Mouse (Mus musculus): ENCODE measurements at regions not wholly inside any gene's neighbourhood (a gene's known extent, or its start where the extent isn't known, plus 50 kb on each side); places are given as distances from the start of the nearest gene placed in this dataset.

DNA sequence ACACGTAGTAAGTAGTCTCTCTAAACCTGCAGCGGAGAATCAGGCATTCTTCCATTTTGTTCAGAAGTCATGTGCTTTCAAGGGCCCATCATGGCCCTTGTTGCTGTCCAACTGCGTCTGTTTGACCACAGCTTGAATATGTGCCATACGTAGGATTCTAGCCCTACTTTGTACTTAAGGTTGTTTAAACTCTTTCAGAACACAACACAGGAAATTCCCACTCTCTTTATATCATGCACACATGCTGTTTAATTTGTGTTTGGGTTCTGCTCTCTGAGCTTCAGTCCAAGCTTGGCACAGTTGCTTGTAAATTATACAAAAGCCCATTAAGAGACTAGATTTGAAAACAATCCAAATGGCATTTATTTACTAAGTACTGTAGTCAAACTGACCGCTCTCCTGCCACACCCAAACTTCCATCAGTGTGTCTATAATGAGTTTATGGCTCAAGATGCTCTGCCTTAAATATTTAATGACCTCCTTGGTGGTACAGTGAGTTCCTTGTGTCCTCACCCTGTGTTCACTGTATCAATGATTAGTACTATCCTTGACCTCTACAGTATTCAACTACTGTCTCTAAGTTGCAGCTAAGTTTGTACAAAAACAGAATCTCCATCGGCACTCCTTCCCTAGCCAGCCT is 76.4 kb upstream of the 4933415F23Rik start:
- Histone ChIP-seq H3K4me1 (replicated peaks; ENCODE audit: insufficient read depth, low read length) (no peaks in the 10 kb centered on the region), H3K4me2 (ENCODE audit: low read length) (no peak overlapping the region), H3K9me3 (replicated peaks; ENCODE audit: low read length) (no peaks in the 10 kb centered on the region), H3K4me3 (replicated peaks; ENCODE audit: low read depth, low read length) (no peak overlapping the region), H3K27me3 (ENCODE audit: insufficient read depth, low read length) (no peaks in the 10 kb centered on the region), H3K27ac (no peak overlapping the region), H3K36me3 (ENCODE audit: insufficient read depth, low read length) (no peaks in the 10 kb centered on the region), H3K9ac (ENCODE audit: low read depth, low read length) (no peak overlapping the region)
- no peak for TF ChIP-seq CTCF (IDR thresholded peaks at IDR 0.05; ENCODE audit: low read depth)
- ATAC-seq (replicated peaks; ENCODE audit: low FRiP score, low read depth) (no peak), DNase-seq (ENCODE audit: low spot score) (no peak)
- 85% methylated on average over 6 of the region's 6 CpGs for WGBS

DNA sequence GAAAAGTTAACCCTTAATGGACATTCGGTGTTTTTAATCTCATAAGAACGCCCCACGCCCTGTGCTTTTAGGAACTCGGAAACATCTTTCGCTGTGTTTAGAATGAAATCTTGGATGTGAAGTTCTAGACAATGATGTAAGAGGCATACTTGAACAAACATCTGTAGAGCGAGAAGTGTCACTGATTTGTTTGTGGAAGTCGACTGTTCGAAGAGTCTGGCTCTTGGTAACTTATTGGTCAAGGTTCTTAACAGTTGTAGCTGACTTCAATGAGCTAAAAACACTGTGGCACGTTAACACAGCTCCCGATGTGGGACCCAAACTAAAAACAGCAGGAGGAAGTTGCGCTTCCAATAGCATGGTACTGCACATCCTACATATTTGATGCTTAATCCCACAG is 72.0 kb upstream of the 4933415F23Rik start:
- no peak overlapping the region for H3K9ac ChIP-seq (ENCODE audit: low read depth, low read length)
- no peak for ATAC-seq (replicated peaks; ENCODE audit: low FRiP score, low read depth)

DNA sequence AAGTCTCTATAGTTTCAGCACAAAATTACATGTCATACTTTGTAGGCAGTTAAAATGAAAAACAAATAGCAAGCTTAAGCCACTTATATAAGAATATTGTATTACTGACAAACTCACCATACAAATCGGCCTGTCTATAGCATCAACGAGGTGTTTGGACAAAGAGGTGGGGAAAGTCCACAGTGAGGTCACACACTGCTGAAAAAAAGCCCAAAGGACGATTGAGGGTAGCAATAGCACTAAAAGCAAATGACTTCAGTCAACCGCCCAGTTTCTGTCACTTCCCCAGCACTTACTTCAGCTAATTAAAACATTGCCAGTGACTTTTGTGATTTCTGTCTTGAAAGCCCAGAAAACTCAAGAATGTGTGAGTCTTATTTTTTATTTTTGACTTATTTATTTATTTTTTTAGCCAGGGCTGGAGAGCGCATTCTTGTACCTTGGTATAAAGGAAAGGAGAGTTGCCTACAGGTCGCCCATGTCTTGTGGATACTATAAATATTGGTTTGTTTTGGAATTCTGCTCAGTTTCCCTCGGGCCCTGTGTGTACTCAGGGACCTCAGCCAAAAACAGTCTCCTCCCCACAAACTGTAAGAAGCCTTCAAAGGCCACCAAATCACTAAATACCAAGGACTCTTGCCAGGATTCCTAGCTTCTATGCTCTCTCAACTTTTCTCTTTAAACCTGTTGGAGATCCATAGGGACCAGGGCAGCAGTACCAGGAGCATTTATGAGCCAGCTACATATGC is 71.2 kb upstream of the 4933415F23Rik start:
- Histone ChIP-seq H3K27ac (no peak overlapping the region), H3K27me3 (ENCODE audit: insufficient read depth, low read length) (no peaks in the 10 kb centered on the region), H3K9ac (ENCODE audit: low read depth, low read length) (no peak overlapping the region), H3K36me3 (ENCODE audit: insufficient read depth, low read length) (no peaks in the 10 kb centered on the region), H3K9me3 (replicated peaks; ENCODE audit: low read length) (no peaks in the 10 kb centered on the region), H3K4me2 (ENCODE audit: low read length) (no peak overlapping the region), H3K4me3 (replicated peaks; ENCODE audit: low read depth, low read length) (no peak overlapping the region), H3K4me1 (replicated peaks; ENCODE audit: insufficient read depth, low read length) (no peaks in the 10 kb centered on the region)
- WGBS = 41% methylated on average over 7 of the region's 7 CpGs
- TF ChIP-seq CTCF (IDR thresholded peaks at IDR 0.05; ENCODE audit: low read depth) = no peak
- no peak for ATAC-seq (replicated peaks; ENCODE audit: low FRiP score, low read depth)
- peak; percentile 74 for DNase-seq (ENCODE audit: low spot score)

More for the DNA sequence above, 72.0 kb upstream of the 4933415F23Rik start:
- Histone ChIP-seq H3K27ac (no peak overlapping the region), H3K27me3 (ENCODE audit: insufficient read depth, low read length) (no peaks in the 10 kb centered on the region), H3K9me3 (replicated peaks; ENCODE audit: low read length) (no peaks in the 10 kb centered on the region), H3K36me3 (ENCODE audit: insufficient read depth, low read length) (no peaks in the 10 kb centered on the region), H3K4me3 (replicated peaks; ENCODE audit: low read depth, low read length) (no peak overlapping the region), H3K4me1 (replicated peaks; ENCODE audit: insufficient read depth, low read length) (no peaks in the 10 kb centered on the region), H3K4me2 (ENCODE audit: low read length) (0 out of 2 replicates have a peak overlapping the region, but pooled peaks have one; percentile 2)
- WGBS = 79% methylated on average over 11 of the region's 11 CpGs
- no peak for TF ChIP-seq CTCF (IDR thresholded peaks at IDR 0.05; ENCODE audit: low read depth)
- no peak for DNase-seq (ENCODE audit: low spot score)

DNA sequence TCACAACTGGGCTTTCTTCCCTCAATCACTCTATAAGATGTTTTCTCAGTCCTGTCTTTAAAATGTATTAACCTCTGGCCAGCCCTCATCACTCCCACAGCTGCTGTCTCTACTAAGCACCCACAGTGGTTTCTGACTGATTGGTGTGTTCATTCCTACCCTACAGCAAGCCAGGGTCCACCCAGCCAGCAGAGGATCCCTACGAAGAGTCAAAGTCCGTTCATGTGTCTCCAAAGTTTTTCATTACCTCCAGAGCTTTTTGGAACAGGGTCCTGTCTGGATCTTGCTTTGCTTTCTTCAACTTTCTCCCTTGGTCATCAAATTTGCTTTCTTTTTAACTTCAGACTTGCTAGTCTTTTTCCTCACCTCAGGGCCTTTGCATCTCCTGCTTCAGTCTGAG is 69.3 kb upstream of the 4933415F23Rik start:
- DNase-seq (ENCODE audit: low spot score) = no peak
- H3K36me3 ChIP-seq (ENCODE audit: insufficient read depth, low read length) = no peaks in the 10 kb centered on the region
- no peak for TF ChIP-seq CTCF (IDR thresholded peaks at IDR 0.05; ENCODE audit: low read depth)
- H3K4me1 ChIP-seq (replicated peaks; ENCODE audit: insufficient read depth, low read length) = no peaks in the 10 kb centered on the region
- no peak for ATAC-seq (replicated peaks; ENCODE audit: low FRiP score, low read depth)
- H3K27me3 ChIP-seq (ENCODE audit: insufficient read depth, low read length) = no peaks in the 10 kb centered on the region
- no peak overlapping the region for H3K9ac ChIP-seq (ENCODE audit: low read depth, low read length)
- no peak overlapping the region for H3K4me3 ChIP-seq (replicated peaks; ENCODE audit: low read depth, low read length)
- no peak overlapping the region for H3K27ac ChIP-seq
- WGBS = 97% methylated on average over 2 of the region's 2 CpGs
- no peaks in the 10 kb centered on the region for H3K9me3 ChIP-seq (replicated peaks; ENCODE audit: low read length)
- H3K4me2 ChIP-seq (ENCODE audit: low read length) = no peak overlapping the region

DNA sequence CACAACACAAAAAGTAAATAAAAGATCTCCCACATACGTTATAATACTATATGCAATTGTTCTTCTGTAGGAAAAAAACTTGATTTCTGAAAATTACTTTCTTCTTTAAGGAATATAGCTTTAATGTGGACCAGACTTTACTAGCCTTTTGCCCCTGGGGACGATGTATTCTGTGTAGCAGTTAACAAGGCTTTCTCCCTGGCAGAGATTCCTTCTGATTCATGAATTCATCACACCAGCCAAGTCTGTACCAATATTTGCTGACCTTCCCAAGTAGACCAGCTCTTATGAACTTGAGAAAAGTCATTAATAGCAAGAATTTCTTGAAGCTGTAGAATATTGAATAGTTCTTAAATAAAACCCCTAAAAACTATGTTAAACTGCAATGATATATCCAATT is 68.7 kb upstream of the 4933415F23Rik start:
- DNase-seq (ENCODE audit: low spot score) (no peak), ATAC-seq (replicated peaks; ENCODE audit: low FRiP score, low read depth) (no peak)
- Histone ChIP-seq H3K4me2 (ENCODE audit: low read length) (no peak overlapping the region), H3K27me3 (ENCODE audit: insufficient read depth, low read length) (no peaks in the 10 kb centered on the region), H3K4me1 (replicated peaks; ENCODE audit: insufficient read depth, low read length) (no peaks in the 10 kb centered on the region), H3K36me3 (ENCODE audit: insufficient read depth, low read length) (no peaks in the 10 kb centered on the region), H3K9me3 (replicated peaks; ENCODE audit: low read length) (no peaks in the 10 kb centered on the region), H3K27ac (no peak overlapping the region), H3K4me3 (replicated peaks; ENCODE audit: low read depth, low read length) (no peak overlapping the region), H3K9ac (ENCODE audit: low read depth, low read length) (no peak overlapping the region)
- TF ChIP-seq CTCF (IDR thresholded peaks at IDR 0.05; ENCODE audit: low read depth) = no peak
- whole genome bisulfite sequencing = 83% methylated on average over 2 of the region's 2 CpGs

DNA sequence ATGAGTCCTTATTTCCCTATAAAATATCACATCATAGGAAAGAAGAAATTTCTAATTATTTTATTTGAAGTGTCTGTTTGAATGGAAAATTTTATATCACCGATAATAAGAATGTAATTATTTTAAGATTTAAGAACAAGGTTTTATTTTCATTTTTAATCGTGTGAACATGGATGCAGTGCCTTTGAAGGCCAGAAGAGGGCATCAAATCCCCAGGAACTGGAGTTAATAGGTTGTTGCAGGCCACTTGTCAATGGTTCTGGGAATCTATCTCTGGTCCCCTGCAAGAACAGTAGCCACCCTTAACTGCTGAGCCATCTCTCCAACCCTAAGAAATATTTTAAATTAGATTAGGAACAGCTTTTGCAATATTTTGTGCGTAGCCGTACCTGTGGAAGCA is 66.5 kb upstream of the 4933415F23Rik start:
- Histone ChIP-seq H3K9me3 (replicated peaks; ENCODE audit: low read length) (no peaks in the 10 kb centered on the region), H3K4me3 (replicated peaks; ENCODE audit: low read depth, low read length) (no peak overlapping the region), H3K9ac (ENCODE audit: low read depth, low read length) (no peak overlapping the region), H3K4me2 (ENCODE audit: low read length) (no peak overlapping the region), H3K4me1 (replicated peaks; ENCODE audit: insufficient read depth, low read length) (no peaks in the 10 kb centered on the region), H3K36me3 (ENCODE audit: insufficient read depth, low read length) (no peaks in the 10 kb centered on the region), H3K27me3 (ENCODE audit: insufficient read depth, low read length) (no peaks in the 10 kb centered on the region), H3K27ac (no peak overlapping the region)
- no peak for DNase-seq (ENCODE audit: low spot score)
- no peak for ATAC-seq (replicated peaks; ENCODE audit: low FRiP score, low read depth)
- WGBS = 93% methylated on average over 4 of the region's 4 CpGs
- TF ChIP-seq CTCF (IDR thresholded peaks at IDR 0.05; ENCODE audit: low read depth) = peak; percentile 49
